Mouse (Mus musculus): ENCODE results near the gene Olfr344.

Olfr344 gene

DNA sequence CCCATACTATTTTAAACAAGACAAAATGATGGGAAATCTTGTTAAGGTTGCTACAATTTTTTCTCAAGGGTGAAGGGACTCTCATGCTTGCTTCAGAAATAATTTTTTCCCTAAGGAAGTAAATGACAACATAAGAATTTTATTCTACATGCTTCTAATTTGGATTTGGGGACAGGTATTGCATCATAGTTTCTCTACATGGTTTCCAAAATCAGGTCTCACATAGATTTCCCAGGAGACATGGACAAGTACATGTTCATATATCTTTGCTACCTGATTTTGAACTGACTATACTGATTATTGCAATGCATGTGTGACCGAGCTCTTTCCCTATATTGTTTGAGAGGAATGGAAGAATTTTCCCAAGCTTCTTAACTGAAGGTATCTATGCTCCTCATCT, at the start of gene Olfr344:
Olfr344 (plus strand) TSS at position 301 of the 400 bp plus-strand sequence.
- in situ Hi-C loops (cut with MboI, MseI) = no loop called here

DNA sequence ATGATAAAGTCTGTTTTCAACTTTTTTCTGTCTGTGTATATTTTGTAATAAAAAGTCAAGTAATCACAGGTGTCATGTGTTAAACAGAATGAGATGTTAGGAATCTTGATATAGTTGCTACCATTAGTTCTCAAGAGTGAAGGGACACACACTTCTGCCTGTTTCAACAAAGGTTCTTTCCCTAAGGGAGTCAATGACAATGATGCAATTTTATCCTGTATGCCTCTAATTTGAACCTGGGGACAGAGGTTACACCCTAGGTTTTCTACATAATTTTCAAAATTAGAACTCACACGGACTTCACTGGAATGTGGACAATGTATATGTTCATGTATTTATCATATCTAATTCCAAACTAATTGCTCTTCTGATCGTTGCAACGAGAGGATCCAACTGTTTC, 41.8 kb upstream of the Olfr344 start, which contains the start of gene Olfr342:
Olfr342 (plus strand) TSS at position 301 of the 400 bp plus-strand sequence.
- in situ Hi-C loops (cut with MboI, MseI) = no loop called here

DNA sequence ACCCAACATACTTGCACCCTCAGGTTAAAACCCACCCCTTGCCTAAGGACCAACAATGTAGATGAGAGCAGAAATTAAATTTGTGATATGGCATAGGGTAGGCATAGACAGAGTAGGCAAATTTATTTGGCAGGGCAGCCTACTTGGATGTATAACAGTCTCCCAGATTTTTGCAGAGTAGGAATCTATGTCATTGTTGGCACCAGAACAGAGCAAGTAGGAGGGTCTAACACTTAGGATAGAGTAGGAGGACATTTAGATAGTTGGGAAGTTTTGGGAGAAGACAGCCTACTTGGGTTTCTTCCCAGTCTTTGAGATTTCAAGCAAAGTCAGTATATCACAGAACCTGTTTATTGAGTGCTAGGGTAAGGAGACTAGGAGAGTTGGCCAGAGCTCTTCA, 1.3 kb upstream of the Olfr344 start:
- in situ Hi-C loops (cut with MboI, MseI) = no loop called here

- in situ Hi-C loops (cut with MboI, MseI) = no loop called here
Measured at GRCm38 (mm10) chr2:36567022-36567421, 560 bp downstream of the Olfr344 start.

DNA sequence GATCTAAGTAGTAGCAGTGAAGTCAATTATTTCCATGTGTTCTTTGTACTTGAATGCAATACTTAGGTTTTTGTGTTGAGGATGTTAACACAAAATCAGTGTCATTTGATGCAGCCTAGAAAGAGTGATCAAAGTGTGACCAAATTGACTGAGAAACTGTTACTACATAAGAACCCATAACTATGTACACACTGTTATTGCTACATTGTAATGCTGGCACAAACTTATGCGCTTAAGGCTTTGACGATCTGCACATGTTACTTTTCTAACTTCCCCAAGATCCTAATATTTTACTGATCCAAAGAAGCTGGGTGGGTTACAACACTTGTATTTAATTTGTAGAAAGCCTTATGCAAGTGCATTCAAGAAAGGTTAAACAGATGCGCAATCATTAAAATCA, 1.4 kb downstream of the Olfr344 start:
- in situ Hi-C loops (cut with MboI, MseI) = no loop called here
